Mouse (Mus musculus) hindbrain, postnatal 0 days (tissue): ENCODE results near the gene Ncaph2. TPM values are rescaled to one million over a fixed set of nuclear protein-coding genes. Genes with fewer than 3 reads are reported as not detected.

ENCODE experiments used
- ATAC-seq: fragments of 200-750 bp; cut with Nextera tagmentation; 2 replicates; pipeline ENCODE4 v1.8.0; 2017; ENCODE audit warnings: mild to moderate bottlenecking, moderate TSS enrichment, moderate library complexity
- DNase-seq: peaks from one replicate; pipeline ENCODE4 v3.0.0-alpha.2; 2015; ENCODE audit warnings: low spot score
- H3K27ac ChIP-seq: fragments of 300-500 bp; sonication (generic); 2 replicates; pipeline ENCODE4 v1.5.1; 2014; ENCODE audit warnings: mild to moderate bottlenecking
- H3K27me3 ChIP-seq: fragments of 300-500 bp; sonication (generic); 2 replicates; pipeline ENCODE4 v1.6.1; 2014; ENCODE audit warnings: low read length, mixed read lengths; ENCODE audit not compliant: insufficient read depth
- H3K36me3 ChIP-seq: fragments of 300-500 bp; sonication (generic); 2 replicates; pipeline ENCODE4 v1.6.1; 2014; ENCODE audit warnings: low read length, mixed read lengths; ENCODE audit not compliant: insufficient read depth
- H3K4me1 ChIP-seq: fragments of 300-500 bp; sonication (generic); 2 replicates; pipeline ENCODE4 v1.6.1; 2014; ENCODE audit warnings: antibody characterized with exemption, low read length, mixed read lengths; ENCODE audit not compliant: insufficient read depth
- H3K4me2 ChIP-seq: fragments of 300-500 bp; sonication (generic); 2 replicates; pipeline ENCODE4 v1.6.1; 2014; ENCODE audit warnings: low read depth, mild to moderate bottlenecking, low read length, moderate library complexity, mixed read lengths
- H3K4me3 ChIP-seq: fragments of 300-500 bp; sonication (generic); 2 replicates; pipeline ENCODE4 v1.5.1; 2014; ENCODE audit warnings: low read length
- H3K9ac ChIP-seq: fragments of 300-500 bp; sonication (generic); replicated peaks from 2 replicates; pipeline ENCODE4 v1.6.1; 2014; ENCODE audit warnings: mild to moderate bottlenecking, low read length, moderate library complexity, mixed read lengths
- H3K9me3 ChIP-seq: fragments of 300-500 bp; sonication (generic); 2 replicates; pipeline ENCODE4 v1.6.1; 2016; ENCODE audit warnings: low read length, mixed read lengths
- CTCF ChIP-seq: IDR thresholded peaks from 2 replicates; pipeline ENCODE4 v1.5.1; 2016; ENCODE audit warnings: antibody characterized with exemption, control low read depth, low read depth
- WGBS: fragments of 180-500 bp; shearing (Covaris S2); extraction: QIAGEN DNeasy Blood & Tissue Kit; methylation state at CpG from one replicate; pipeline ENCODE4 v1.1.7; 2014; 5-methylcytosine and 5-hydroxymethylcytosine counted together
- microRNA-seq, 2 experiments: library from miRNA; unstranded; fragments of <30 nt; microRNA quantifications; one replicate each; pipeline ENCODE4; 2016
- polyA plus RNA-seq: library from polyadenylated mRNA; unstranded; fragments of >200 nt; fragmentation: Nextera tagmentation; extraction: Ambion mirVana; gene quantifications from 2 replicates; pipeline ENCODE4 v1.2.1, GENCODE M21; 2015
- total RNA-seq: library from RNA; depleted of rRNA; stranded (reverse); fragments of >200 nt; gene quantifications from 2 replicates; pipeline ENCODE4 v1.2.3, GENCODE M21; 2014; rRNA removed

Gene Ncaph2
- total and polyA plus RNA-seq, 2 experiments from 2014 or later, result 97.1 to 106 TPM

DNA sequence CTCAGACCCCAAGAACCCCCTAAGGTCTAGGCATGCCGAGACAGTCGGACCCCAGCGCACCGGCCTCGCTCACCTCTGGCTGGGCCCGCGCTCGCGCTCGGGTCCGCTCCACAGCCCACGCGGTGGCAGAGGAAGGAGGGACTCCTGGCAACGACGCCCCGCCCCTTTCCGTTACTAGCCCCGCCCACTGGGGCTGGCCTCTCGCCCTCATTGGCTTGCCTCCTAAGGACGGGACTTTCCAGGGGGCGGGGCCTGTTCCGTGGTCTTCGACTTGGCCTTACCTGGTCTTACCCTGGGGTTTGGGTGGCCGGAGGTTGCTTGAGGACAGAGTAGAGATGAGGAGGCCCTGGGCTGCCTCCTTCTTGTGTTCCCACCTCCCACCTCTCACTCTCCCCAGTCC is 54.6 kb downstream of the Ncaph2 start, which contains the start of gene Syce3:
Syce3 (minus strand) TSS at position 386 of the 400 bp plus-strand sequence.
- Histone ChIP-seq H3K36me3 (no peaks in the 10 kb centered on the region), H3K9ac (no peak within 1 kb of the TSS), H3K4me2 (no peak within 1 kb of the TSS), H3K4me1 (no peaks in the 10 kb centered on the region), H3K9me3 (peaks cover 5% of the 10 kb centered on the region), H3K4me3 (no peak within 1 kb of the TSS), H3K27ac (no peak within 1 kb of the TSS), H3K27me3 (no peaks in the 10 kb centered on the region)
- no peak for DNase-seq
- TF ChIP-seq CTCF, result no peak
- no peak for ATAC-seq
- 89% methylated on average over 22 of the region's 24 CpGs for WGBS

DNA sequence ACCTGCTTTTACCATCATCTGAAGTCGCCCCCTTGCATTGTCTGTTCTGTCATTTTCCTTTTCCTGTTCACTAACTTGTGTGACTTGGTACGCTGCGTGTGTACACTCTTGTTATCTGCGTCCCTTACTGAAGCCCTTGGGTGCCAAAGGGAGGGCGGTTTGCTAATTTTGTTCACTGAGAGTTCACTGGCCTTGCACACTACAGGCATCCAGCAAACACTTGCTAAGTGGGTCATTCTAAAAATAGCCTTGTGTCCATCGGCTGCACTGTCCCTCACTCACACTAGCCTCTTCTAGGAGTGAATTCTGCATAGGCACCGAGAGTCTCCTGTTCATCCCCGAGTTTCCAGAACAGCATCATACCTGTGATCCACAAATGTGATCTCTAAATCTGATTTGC is 59.8 kb downstream of the Ncaph2 start:
- peaks cover 27% of the 10 kb centered on the region; the same call in 1 of the 2 replicates for H3K36me3 ChIP-seq
- H3K4me3 ChIP-seq, result no peak overlapping the region
- DNase-seq (no peak), ATAC-seq (no peak)
- TF ChIP-seq CTCF, result no peak
- H3K27ac ChIP-seq, result no peak overlapping the region
- H3K9ac ChIP-seq, result no peak overlapping the region
- WGBS, result 87% methylated on average over 8 of the region's 8 CpGs
- H3K27me3 ChIP-seq, result no peaks in the 10 kb centered on the region
- no peak overlapping the region for H3K4me2 ChIP-seq
- H3K4me1 ChIP-seq, result no peaks in the 10 kb centered on the region
- no peaks in the 10 kb centered on the region for H3K9me3 ChIP-seq

GRCm38 (mm10) chr15:89421938-89422337 is 66.4 kb downstream of the Ncaph2 start:
- ATAC-seq (no peak), DNase-seq (no peak)
- Histone ChIP-seq H3K4me3 (no peak overlapping the region), H3K36me3 (peaks cover 36% of the 10 kb centered on the region), H3K9ac (no peak overlapping the region), H3K4me1 (no peaks in the 10 kb centered on the region), H3K27ac (no peak overlapping the region), H3K9me3 (no peaks in the 10 kb centered on the region), H3K4me2 (no peak overlapping the region), H3K27me3 (no peaks in the 10 kb centered on the region)
- 95% methylated on average over 9 of the region's 9 CpGs for WGBS
- no peak for TF ChIP-seq CTCF

Small RNA genes lying within 50 kb of the gene (microRNA-seq; reads per million reads assigned to microRNA genes)
- gene Mir6959, result 0.36 to 1.8 reads per million in 2 experiments

Other genes with a start within 250 kb of the Ncaph2 start
- 50.0 and 54.7 TPM in 2 replicates for gene Tubgcp6, start 232.6 kb upstream of the Ncaph2 start, total RNA-seq
- gene Tubgcp6, start 232.6 kb upstream of the Ncaph2 start, polyA plus RNA-seq, result 10.6 and 11.5 TPM in 2 replicates
- gene Hdac10, start 227.0 kb upstream of the Ncaph2 start, total RNA-seq, result 23.5 and 27.1 TPM in 2 replicates
- 19.0 and 19.8 TPM in 2 replicates for gene Hdac10, start 227.0 kb upstream of the Ncaph2 start, polyA plus RNA-seq
- 3.3 and 4.8 TPM in 2 replicates for gene Mapk12, start 215.0 kb upstream of the Ncaph2 start, total RNA-seq
- 2.6 and 5.1 TPM in 2 replicates for gene Mapk12, start 215.0 kb upstream of the Ncaph2 start, polyA plus RNA-seq
- gene Mapk11, start 206.1 kb upstream of the Ncaph2 start, total RNA-seq, result 19.7 and 30.6 TPM in 2 replicates
- gene Mapk11, start 206.1 kb upstream of the Ncaph2 start, polyA plus RNA-seq, result 15.8 and 17.8 TPM in 2 replicates
- 239 and 274 TPM in 2 replicates for gene Plxnb2, start 174.9 kb upstream of the Ncaph2 start, total RNA-seq
- 64.1 and 64.7 TPM in 2 replicates for gene Plxnb2, start 174.9 kb upstream of the Ncaph2 start, polyA plus RNA-seq
- 73.9 and 79.9 TPM in 2 replicates for gene Dennd6b, start 159.2 kb upstream of the Ncaph2 start, total RNA-seq
- 60.1 and 62.2 TPM in 2 replicates for gene Dennd6b, start 159.2 kb upstream of the Ncaph2 start, polyA plus RNA-seq
- gene Ppp6r2, start 144.2 kb upstream of the Ncaph2 start, total RNA-seq, result 257 and 290 TPM in 2 replicates
- gene Ppp6r2, start 144.2 kb upstream of the Ncaph2 start, polyA plus RNA-seq, result 71.2 and 72.7 TPM in 2 replicates
- 265 and 324 TPM in 2 replicates for gene Sbf1, start 40.4 kb upstream of the Ncaph2 start, total RNA-seq
- gene Sbf1, start 40.4 kb upstream of the Ncaph2 start, polyA plus RNA-seq, result 69.5 and 70.7 TPM in 2 replicates
- gene Adm2, start 33.0 kb upstream of the Ncaph2 start, total RNA-seq, result not detected in 2 replicates
- gene Adm2, start 33.0 kb upstream of the Ncaph2 start, polyA plus RNA-seq, result not detected in 2 replicates
- not detected in 2 replicates for gene Miox, start 21.3 kb upstream of the Ncaph2 start, total RNA-seq
- gene Miox, start 21.3 kb upstream of the Ncaph2 start, polyA plus RNA-seq, result not detected in 2 replicates
- 24.9 and 26.2 TPM in 2 replicates for gene Lmf2, start 60 bp upstream of the Ncaph2 start, total RNA-seq
- 30.2 and 34.5 TPM in 2 replicates for gene Lmf2, start 60 bp upstream of the Ncaph2 start, polyA plus RNA-seq
- 28.5 and 52.6 TPM in 2 replicates for gene Sco2, start 18.1 kb downstream of the Ncaph2 start, total RNA-seq
- gene Sco2, start 18.1 kb downstream of the Ncaph2 start, polyA plus RNA-seq, result 22.9 and 24.3 TPM in 2 replicates
- gene Tymp, start 21.3 kb downstream of the Ncaph2 start, total RNA-seq, result 7.8 and 8.9 TPM in 2 replicates
- 3.6 and 3.9 TPM in 2 replicates for gene Tymp, start 21.3 kb downstream of the Ncaph2 start, polyA plus RNA-seq
- gene Odf3b, start 23.6 kb downstream of the Ncaph2 start, total RNA-seq, result 0.43 and 7.2 TPM in 2 replicates
- gene Odf3b, start 23.6 kb downstream of the Ncaph2 start, polyA plus RNA-seq, result 5.4 and 7.0 TPM in 2 replicates
- 0.26 and 0.40 TPM in 2 replicates for gene Klhdc7b, start 29.2 kb downstream of the Ncaph2 start, total RNA-seq
- 0.04 TPM in 1 of 2 replicates, not detected in the other for gene Klhdc7b, start 29.2 kb downstream of the Ncaph2 start, polyA plus RNA-seq
- gene Syce3, start 54.8 kb downstream of the Ncaph2 start, total RNA-seq, result not detected in 2 replicates
- gene Syce3, start 54.8 kb downstream of the Ncaph2 start, polyA plus RNA-seq, result not detected in 2 replicates
- 3.4 and 4.7 TPM in 2 replicates for gene Cpt1b, start 70.1 kb downstream of the Ncaph2 start, total RNA-seq
- gene Cpt1b, start 70.1 kb downstream of the Ncaph2 start, polyA plus RNA-seq, result 1.6 and 2.4 TPM in 2 replicates
- 0.65 and 1.3 TPM in 2 replicates for gene C730034F03Rik, start 73.9 kb downstream of the Ncaph2 start, total RNA-seq
- 2.8 and 3.3 TPM in 2 replicates for gene C730034F03Rik, start 73.9 kb downstream of the Ncaph2 start, polyA plus RNA-seq
- gene Gm44502, start 74.0 kb downstream of the Ncaph2 start, total RNA-seq, result 1.6 and 1.8 TPM in 2 replicates
- not detected in 2 replicates for gene Gm44502, start 74.0 kb downstream of the Ncaph2 start, polyA plus RNA-seq
- gene Chkb, start 74.2 kb downstream of the Ncaph2 start, total RNA-seq, result 57.6 and 65.4 TPM in 2 replicates
- gene Chkb, start 74.2 kb downstream of the Ncaph2 start, polyA plus RNA-seq, result 105 and 109 TPM in 2 replicates
- gene Mapk8ip2, start 98.2 kb downstream of the Ncaph2 start, total RNA-seq, result 101 and 108 TPM in 2 replicates
- 64.7 and 67.8 TPM in 2 replicates for gene Mapk8ip2, start 98.2 kb downstream of the Ncaph2 start, polyA plus RNA-seq
- gene Arsa, start 121.7 kb downstream of the Ncaph2 start, total RNA-seq, result 34.6 and 35.8 TPM in 2 replicates
- gene Arsa, start 121.7 kb downstream of the Ncaph2 start, polyA plus RNA-seq, result 28.5 and 28.9 TPM in 2 replicates
- 43.6 and 61.8 TPM in 2 replicates for gene Shank3, start 143.9 kb downstream of the Ncaph2 start, total RNA-seq
- gene Shank3, start 143.9 kb downstream of the Ncaph2 start, polyA plus RNA-seq, result 7.1 and 8.7 TPM in 2 replicates
- 2.4 and 3.3 TPM in 2 replicates for gene Acr, start 212.6 kb downstream of the Ncaph2 start, total RNA-seq
- gene Acr, start 212.6 kb downstream of the Ncaph2 start, polyA plus RNA-seq, result 2.1 TPM in 2 replicates
- gene Rabl2, start 236.2 kb downstream of the Ncaph2 start, total RNA-seq, result 42.2 and 62.1 TPM in 2 replicates
- gene Rabl2, start 236.2 kb downstream of the Ncaph2 start, polyA plus RNA-seq, result 59.1 and 66.6 TPM in 2 replicates